Mouse (Mus musculus) midbrain, embryonic 10.5 days (tissue): ENCODE measurements at regions not wholly inside any gene's neighbourhood (a gene's known extent, or its start where the extent isn't known, plus 50 kb on each side); places are given as distances from the start of the nearest gene placed in this dataset.
A peak's percentile ranks its signal among the peaks of the same experiment; 100 is the strongest.

Source experiments
- DNase-seq: peaks from one replicate; pipeline ENCODE4 v3.0.0-alpha.2; 2017; ENCODE audit warnings: low spot score
- H3K27ac ChIP-seq: fragments of 300-500 bp; sonication (generic); replicated peaks from 2 replicates; pipeline ENCODE4 v1.5.1; 2016; ENCODE audit warnings: mild to moderate bottlenecking
- H3K27me3 ChIP-seq: fragments of 300-500 bp; sonication (generic); 2 replicates; pipeline ENCODE4 v1.6.1; 2016; ENCODE audit warnings: low read depth, mild to moderate bottlenecking; ENCODE audit not compliant: poor library complexity, severe bottlenecking
- H3K36me3 ChIP-seq: fragments of 300-500 bp; sonication (generic); 2 replicates; pipeline ENCODE4 v1.6.1; 2016; ENCODE audit warnings: mild to moderate bottlenecking, moderate library complexity
- H3K4me1 ChIP-seq: fragments of 300-500 bp; sonication (generic); 2 replicates; pipeline ENCODE4 v1.6.1; 2016
- H3K4me3 ChIP-seq: fragments of 300-500 bp; sonication (generic); 2 replicates; pipeline ENCODE4 v1.5.1; 2016; ENCODE audit warnings: mild to moderate bottlenecking, moderate library complexity
- H3K9me3 ChIP-seq: fragments of 300-500 bp; sonication (generic); replicated peaks from 2 replicates; pipeline ENCODE4 v1.6.1; 2016; ENCODE audit warnings: mild to moderate bottlenecking
- WGBS: fragments of 180-500 bp; shearing (Covaris S2); methylation state at CpG from one replicate; pipeline ENCODE4 v1.1.7; 2016; 5-methylcytosine and 5-hydroxymethylcytosine counted together

DNA sequence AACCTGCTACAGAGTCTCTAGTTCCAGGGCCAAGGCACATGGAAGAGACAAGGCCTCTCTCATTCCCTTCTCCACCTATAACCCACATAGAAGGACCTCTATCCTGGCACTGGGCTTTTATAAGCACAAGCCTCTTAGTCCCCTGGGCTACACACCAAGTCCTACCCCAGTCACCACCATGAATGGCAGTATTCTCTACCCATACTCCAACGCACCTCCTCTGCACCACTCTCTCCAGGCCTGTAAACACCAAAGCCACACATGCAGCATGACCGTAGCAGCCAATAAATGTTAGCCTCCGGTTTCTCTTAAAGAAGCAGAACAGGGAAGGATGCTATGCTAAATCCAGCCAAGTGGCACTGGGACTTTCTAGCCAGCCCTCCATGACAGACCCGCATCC lies 252.1 kb upstream of the Zmiz1 start:
- peaks cover 23% of the 10 kb centered on the region for H3K4me1 ChIP-seq
- peak overlapping the region; percentile 7; the same call in 1 of the 2 replicates for H3K27ac ChIP-seq
- no peak for DNase-seq
- no peaks in the 10 kb centered on the region for H3K9me3 ChIP-seq
- WGBS: 90% methylated on average over 4 of the region's 4 CpGs
- no peaks in the 10 kb centered on the region for H3K27me3 ChIP-seq
- H3K36me3 ChIP-seq: no peaks in the 10 kb centered on the region
- H3K4me3 ChIP-seq: no peak overlapping the region

DNA sequence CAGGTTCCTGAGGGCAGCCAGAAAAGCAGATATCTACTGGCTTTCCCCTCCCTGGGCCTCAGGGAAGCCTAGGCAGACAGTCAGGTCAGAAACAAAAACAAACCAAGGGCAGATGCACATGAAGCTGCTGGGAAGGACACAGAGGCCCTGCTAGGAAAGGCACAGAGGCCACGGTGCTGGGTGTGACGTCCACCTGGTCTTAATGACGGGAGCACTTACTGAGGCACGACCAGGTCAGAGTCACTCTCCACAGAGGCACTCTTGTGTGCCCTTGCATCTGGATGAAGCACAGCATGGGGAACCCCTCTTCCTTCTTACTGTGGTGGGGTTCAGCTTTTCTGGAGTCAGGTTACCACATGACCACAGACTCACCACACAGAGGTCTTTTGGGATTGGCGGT lies 251.6 kb upstream of the Zmiz1 start:
- H3K9me3 ChIP-seq: no peaks in the 10 kb centered on the region
- peaks cover 23% of the 10 kb centered on the region for H3K4me1 ChIP-seq
- WGBS: 71% methylated on average over 5 of the region's 5 CpGs
- H3K4me3 ChIP-seq: no peak overlapping the region
- DNase-seq: no peak
- no peaks in the 10 kb centered on the region for H3K27me3 ChIP-seq
- H3K36me3 ChIP-seq: no peaks in the 10 kb centered on the region
- peak overlapping the region; percentile 7; the same call in 1 of the 2 replicates for H3K27ac ChIP-seq

DNA sequence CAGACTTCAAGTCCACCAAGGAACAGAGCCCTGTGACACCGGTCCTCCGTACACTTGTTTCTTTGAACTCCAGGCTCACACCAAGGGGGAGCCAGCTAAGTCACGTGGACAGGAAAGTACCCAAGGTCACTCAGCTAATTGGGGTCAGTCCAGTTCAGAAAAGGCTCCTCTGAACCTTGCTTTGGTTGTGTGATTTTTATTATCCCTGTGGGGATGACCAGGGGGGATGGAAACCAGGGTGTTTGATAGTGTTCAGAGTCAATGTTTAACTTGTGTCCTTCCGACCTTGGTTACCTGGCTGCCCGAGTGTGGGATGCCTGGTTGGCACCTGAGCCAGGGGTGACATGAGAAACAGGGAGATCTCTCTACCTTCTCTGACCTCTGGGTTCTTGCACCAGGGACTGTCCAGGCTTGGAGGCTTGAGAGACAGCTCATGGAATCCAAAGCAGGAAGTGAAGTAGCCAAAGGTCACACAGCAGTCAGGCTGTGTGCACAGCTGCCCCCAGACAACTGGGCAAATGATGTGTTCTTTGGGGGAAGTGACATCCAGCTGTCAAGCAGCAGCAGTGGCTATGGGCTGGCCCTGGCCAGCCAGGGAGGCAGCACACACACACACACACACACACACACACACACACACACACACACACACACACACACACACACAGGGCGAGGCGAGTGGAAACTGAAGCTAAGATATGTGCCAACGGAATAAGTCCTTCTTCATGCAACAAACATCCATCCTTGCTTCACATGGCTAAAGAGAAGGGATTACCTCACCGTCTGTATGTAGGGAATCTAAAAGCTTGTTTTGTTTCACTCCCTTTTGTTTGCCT lies 250.5 kb upstream of the Zmiz1 start:
- H3K4me3 ChIP-seq: no peak overlapping the region
- WGBS: 61% methylated on average over 9 of the region's 9 CpGs
- 0 out of 2 replicates have a peak overlapping the region, but pooled peaks have one; percentile 28 for H3K27ac ChIP-seq
- no peaks in the 10 kb centered on the region for H3K9me3 ChIP-seq
- no peaks in the 10 kb centered on the region for H3K27me3 ChIP-seq
- no peaks in the 10 kb centered on the region for H3K36me3 ChIP-seq
- H3K4me1 ChIP-seq: peaks cover 23% of the 10 kb centered on the region
- peak; percentile 40 for DNase-seq

DNA sequence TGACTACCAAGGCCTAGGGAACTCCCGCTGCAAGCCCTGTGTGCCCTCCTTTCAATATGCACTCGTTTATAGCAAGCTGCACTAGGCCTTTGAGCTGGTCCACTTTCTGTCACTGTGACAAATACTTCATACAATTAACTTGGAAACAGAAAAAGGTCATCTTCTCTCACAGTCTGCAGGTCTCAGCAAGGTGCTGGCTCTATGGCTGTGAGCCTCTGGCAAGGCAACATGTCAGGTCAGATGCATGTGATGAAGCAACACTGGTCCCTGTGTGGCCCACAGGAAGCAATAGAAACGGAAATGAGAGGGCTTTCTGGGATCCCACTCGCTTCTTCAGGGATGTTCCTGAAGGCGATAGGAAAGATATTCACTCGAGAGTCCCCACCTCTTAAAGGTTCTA lies 245.9 kb upstream of the Zmiz1 start:
- Histone ChIP-seq H3K4me3 (no peak overlapping the region), H3K9me3 (no peaks in the 10 kb centered on the region), H3K27me3 (no peaks in the 10 kb centered on the region), H3K36me3 (no peaks in the 10 kb centered on the region), H3K27ac (no peak overlapping the region), H3K4me1 (peaks cover 12% of the 10 kb centered on the region)
- 83% methylated on average over 6 of the region's 6 CpGs for WGBS
- no peak for DNase-seq

DNA sequence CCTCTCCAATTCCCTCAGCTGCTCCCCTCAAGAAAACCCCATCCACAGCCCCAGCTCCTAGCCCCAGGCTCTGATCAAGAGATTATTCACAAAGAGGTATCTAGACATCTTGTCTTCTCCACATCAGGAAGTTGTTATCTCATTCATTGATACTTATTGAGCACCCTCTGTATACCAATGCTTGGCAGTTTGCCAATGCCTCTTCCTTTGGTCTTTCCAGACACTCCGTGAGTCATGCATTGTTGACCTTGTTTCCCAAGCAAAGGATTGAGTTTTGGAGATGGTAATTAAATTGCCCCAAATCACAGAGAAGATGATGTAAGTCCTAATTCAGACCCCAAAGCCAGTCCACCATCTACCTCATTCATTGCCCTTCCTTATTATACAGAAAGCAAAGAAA lies 235.9 kb upstream of the Zmiz1 start:
- Histone ChIP-seq H3K4me3 (no peak overlapping the region), H3K9me3 (no peaks in the 10 kb centered on the region), H3K36me3 (no peaks in the 10 kb centered on the region), H3K27ac (0 out of 2 replicates have a peak overlapping the region, but pooled peaks have one; percentile 24), H3K27me3 (peaks cover 3% of the 10 kb centered on the region), H3K4me1 (peaks cover 44% of the 10 kb centered on the region)
- 81% methylated on average over 1 of the region's 1 CpGs for WGBS
- no peak for DNase-seq

DNA sequence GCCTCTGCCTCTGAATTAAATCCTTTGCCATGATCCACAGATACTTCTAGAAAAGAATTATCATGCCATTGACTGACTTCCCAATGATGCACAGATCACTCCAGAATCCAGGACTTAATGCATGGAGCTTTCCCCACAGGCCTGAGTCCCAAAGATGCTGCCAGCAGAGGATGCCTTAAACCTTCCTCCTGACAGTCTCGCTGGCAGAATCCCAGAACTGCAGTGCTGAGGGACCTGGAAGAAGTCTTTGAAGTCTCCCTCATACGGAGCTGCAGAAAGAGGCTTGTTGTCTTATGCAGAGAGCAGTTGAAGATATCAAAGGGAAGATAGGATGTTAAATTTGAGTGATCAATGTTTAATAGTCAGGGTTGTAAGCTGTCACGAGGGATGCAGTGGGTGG lies 233.8 kb upstream of the Zmiz1 start:
- Histone ChIP-seq H3K9me3 (no peaks in the 10 kb centered on the region), H3K4me1 (peaks cover 63% of the 10 kb centered on the region), H3K36me3 (no peaks in the 10 kb centered on the region), H3K27me3 (peaks cover 14% of the 10 kb centered on the region), H3K27ac (peak overlapping the region; percentile 85), H3K4me3 (no peak overlapping the region)
- DNase-seq: no peak
- WGBS: 68% methylated on average over 3 of the region's 3 CpGs

DNA sequence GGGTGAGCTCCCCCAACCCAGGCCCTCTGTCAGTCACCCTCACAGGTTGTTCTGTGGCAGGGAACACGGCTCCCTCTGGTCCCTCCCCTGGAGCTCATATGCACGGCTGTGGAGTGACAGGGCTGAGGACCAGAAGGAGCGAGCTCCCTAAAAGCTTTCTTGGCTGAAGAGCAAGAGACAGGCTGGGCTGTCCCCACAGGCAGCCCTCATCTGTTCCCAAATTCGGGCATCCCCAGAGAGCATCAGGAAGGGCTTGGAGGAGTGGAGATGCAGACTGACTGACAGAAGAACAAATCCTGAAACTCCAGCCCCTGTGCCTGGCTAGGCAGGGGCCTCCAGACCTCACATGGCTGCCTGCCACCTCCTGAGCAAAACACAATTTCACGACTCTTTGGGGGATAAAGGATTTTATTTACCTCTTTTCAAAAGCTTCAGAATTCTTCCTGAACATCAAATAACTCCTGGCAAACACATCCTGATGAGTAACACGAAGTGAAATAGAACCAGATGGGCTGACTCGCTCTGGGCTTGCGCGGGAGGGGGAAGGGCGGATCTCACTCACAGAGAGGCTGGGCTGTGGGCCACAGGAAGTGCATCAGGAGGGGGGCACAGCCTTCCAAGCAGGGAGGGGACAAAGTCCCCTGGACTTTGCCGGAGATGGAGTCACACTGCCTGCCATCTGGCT lies 232.7 kb upstream of the Zmiz1 start:
- peak overlapping the region; percentile 28 for H3K4me3 ChIP-seq
- H3K36me3 ChIP-seq: no peaks in the 10 kb centered on the region
- no peaks in the 10 kb centered on the region for H3K9me3 ChIP-seq
- DNase-seq: peak; percentile 63
- WGBS: 16% methylated on average over 11 of the region's 11 CpGs
- peak overlapping the region; percentile 85 for H3K27ac ChIP-seq
- H3K4me1 ChIP-seq: peaks cover 73% of the 10 kb centered on the region
- peaks cover 14% of the 10 kb centered on the region for H3K27me3 ChIP-seq

DNA sequence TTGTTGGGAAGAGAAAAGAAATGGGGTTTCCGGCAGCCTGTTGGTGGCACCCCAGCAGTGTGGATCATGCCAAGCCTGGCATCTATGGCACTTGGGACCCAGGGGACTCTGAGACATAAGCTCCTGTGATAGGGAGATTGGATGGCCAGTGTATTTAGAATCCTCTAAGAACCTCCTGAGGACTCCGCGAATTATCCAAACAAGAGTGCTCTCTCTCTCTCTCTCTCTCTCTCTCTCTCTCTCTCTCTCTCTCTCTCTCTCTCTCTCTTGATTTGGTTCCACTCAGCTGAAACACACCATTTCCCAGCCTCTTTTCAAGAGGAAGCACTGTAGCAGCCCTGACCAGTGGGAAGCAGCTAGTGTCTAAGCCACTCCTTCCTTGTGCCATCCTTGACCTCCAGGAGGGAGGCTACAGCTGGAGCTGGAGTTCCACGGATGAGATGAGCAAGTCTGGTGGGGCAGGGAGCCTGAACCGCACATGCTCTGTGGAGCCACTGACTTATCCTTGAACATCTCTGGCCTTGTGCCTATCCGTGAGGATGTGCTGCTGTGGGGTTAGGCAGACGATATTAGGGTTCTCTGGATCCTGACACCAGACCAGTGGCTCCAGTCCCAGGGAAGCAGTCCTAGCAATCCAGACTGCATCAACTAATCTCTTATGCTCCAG lies 232.0 kb upstream of the Zmiz1 start:
- no peak for DNase-seq
- 69% methylated on average over 7 of the region's 7 CpGs for WGBS
- Histone ChIP-seq H3K9me3 (no peaks in the 10 kb centered on the region), H3K36me3 (no peaks in the 10 kb centered on the region), H3K4me1 (peaks cover 78% of the 10 kb centered on the region), H3K4me3 (peak overlapping the region; percentile 28), H3K27me3 (peaks cover 14% of the 10 kb centered on the region), H3K27ac (peak overlapping the region; percentile 85)

DNA sequence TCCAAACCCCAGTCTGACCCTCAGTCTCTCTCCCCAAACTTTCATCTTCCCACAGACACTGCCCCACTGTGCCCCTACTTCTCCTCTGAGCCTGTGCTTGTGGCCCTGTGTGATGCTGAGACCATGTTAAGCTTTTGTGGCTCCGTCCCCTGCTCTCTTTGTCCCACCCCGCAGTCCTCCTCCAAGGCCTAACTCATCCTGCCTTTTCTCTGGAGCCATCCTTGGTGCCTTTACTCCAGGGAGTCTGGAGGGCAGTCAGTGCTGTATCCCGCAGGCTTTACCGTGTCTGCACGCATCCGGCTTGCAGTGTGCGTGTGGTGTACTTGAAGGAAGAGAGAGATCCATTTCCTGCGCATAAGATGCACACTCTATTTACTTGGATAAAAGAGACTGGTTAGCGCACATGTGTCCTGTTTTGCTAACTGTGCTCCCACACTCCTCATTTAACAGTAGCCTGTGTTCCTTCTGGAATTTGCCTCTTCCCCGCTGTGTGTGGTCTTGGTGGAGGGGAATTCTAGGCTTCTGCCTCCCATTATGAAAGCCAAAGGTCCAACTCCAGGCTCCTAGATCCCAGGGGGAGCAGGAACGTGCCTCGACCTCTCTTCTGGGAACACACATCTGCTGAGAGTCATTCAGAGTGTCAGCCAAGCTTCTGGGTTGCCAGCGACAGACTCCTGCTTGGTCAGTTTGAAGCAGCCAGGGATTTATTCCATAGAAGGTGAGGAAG lies 230.5 kb upstream of the Zmiz1 start:
- Histone ChIP-seq H3K4me1 (peaks cover 80% of the 10 kb centered on the region), H3K9me3 (no peaks in the 10 kb centered on the region), H3K27me3 (peaks cover 14% of the 10 kb centered on the region), H3K36me3 (no peaks in the 10 kb centered on the region), H3K27ac (peak overlapping the region; percentile 85), H3K4me3 (no peak overlapping the region)
- WGBS: 76% methylated on average over 13 of the region's 13 CpGs
- DNase-seq: no peak

DNA sequence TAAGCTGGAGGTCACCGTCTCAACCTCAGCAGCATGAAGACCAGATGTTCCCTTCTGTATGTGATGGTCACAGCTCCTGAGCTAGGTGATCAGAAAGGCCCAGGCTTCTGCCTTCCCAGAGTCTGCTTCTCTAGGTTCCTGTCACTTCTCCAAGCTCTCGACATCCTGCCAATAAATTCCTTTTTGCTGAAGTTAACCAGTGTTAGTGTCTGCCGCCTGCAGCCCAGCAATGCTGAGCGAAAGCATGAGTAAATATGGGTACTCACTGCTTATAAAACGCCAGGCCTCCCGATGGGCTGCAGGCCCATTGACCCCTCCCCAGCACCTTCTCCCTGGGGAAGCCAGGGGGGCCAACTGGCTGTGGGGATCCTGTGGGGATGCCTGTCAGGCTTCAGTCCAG lies 229.4 kb upstream of the Zmiz1 start:
- Histone ChIP-seq H3K36me3 (no peaks in the 10 kb centered on the region), H3K4me1 (peaks cover 73% of the 10 kb centered on the region), H3K27me3 (peaks cover 14% of the 10 kb centered on the region), H3K4me3 (no peak overlapping the region), H3K9me3 (no peaks in the 10 kb centered on the region), H3K27ac (peak overlapping the region; percentile 33; the same call in 1 of the 2 replicates)
- no peak for DNase-seq
- WGBS: 59% methylated on average over 6 of the region's 6 CpGs

DNA sequence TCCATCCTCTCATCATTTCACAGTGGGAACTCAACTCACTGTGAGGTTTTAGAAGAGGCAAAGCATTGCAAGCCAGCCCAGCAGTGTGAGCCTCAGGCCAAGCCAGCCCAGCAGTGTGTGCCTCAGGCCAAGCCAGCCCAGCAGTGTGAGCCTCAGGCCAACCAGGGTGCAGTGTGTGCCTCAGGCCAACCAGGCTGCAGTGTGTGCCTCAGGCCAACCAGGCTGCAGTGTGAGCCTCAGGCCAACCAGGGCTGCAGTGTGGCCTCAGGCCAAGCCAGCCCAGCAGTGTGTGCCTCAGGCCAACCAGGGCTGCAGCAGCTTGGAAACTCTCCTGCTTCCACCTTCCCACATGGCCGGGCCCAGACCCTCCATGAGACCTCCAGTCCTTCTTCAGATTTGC lies 227.1 kb upstream of the Zmiz1 start:
- no peak overlapping the region for H3K4me3 ChIP-seq
- WGBS: 50% methylated on average over 1 of the region's 1 CpGs

DNA sequence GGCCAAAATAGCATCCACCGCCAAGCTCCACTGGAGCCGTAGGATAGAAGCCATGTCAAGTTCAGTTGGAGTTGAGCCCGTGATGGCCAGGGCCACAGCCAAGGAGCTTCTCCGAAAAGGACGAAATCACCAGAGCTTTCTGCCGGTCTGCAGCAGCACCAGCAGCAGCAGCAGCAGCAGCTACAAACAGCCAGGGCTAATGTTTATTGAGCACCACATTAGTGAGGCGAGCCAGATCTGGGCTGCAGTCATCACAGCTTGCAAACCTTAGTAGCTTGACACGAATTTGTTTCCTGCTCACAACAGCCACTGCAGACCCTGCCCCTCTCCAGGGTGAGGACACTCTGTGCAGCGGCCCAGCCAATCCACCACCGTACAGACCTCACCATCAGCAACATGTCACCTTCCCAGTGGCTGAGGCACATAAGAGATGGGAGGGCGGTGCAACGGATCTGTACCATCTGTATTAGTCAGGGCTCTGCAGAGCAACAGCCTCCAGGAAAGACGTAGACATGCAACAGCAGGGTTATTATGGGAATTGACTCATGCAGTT lies 222.5 kb upstream of the Zmiz1 start:
- 87% methylated on average over 13 of the region's 13 CpGs for WGBS
- H3K27me3 ChIP-seq: no peaks in the 10 kb centered on the region
- H3K27ac ChIP-seq: peak overlapping the region; percentile 39; the same call in 1 of the 2 replicates
- no peaks in the 10 kb centered on the region for H3K9me3 ChIP-seq
- H3K4me3 ChIP-seq: no peak overlapping the region
- no peak for DNase-seq
- H3K4me1 ChIP-seq: peaks cover 34% of the 10 kb centered on the region
- no peaks in the 10 kb centered on the region for H3K36me3 ChIP-seq

More for the DNA sequence above, 227.1 kb upstream of the Zmiz1 start:
- peaks cover 62% of the 10 kb centered on the region for H3K4me1 ChIP-seq
- peaks cover 14% of the 10 kb centered on the region for H3K27me3 ChIP-seq
- peak; percentile 49 for DNase-seq
- H3K36me3 ChIP-seq: no peaks in the 10 kb centered on the region
- H3K27ac ChIP-seq: peak overlapping the region; percentile 65
- no peaks in the 10 kb centered on the region for H3K9me3 ChIP-seq
